Mouse (Mus musculus): Measurements from ENCODE around the gene Kazn. TPM values are rescaled to one million over a fixed set of nuclear protein-coding genes. Genes with fewer than 3 reads are reported as not detected.

The Kazn gene
- polyA plus RNA-seq, 1 experiment from 2014 or later: 13.2 TPM

DNA sequence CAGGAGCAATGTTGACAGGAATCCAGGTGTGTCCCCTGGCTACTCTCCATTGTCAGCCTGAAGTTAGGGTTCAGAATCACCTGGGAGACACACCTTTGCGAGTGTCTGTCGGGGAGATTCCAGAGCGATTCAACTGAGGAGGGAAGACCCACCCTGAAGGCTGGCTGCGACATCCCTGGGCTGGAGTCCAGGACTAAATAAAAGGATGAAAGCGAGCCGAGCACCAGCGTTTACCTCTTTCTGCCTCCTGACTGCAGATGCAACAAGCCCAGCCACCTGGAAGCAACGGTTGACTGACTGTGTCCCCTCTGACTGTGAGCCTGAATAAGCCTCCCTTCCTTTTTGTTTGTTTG lies 179.4 kb downstream of the Kazn start:
- no peak overlapping the region for H3K27ac ChIP-seq (ENCODE audit: low read length)
- ATAC-seq (ENCODE audit: insufficient read depth, low FRiP score): no peak
- H3K9me3 ChIP-seq (replicated peaks; ENCODE audit: control insufficient read depth, low read length): no peaks in the 10 kb centered on the region
- no peaks in the 10 kb centered on the region for H3K27me3 ChIP-seq (ENCODE audit: control insufficient read depth, insufficient read depth, low read length)
- 71% methylated on average over 8 of the region's 8 CpGs for WGBS
- no peak overlapping the region for H3K4me3 ChIP-seq (replicated peaks; ENCODE audit: low read length)
- peaks cover 39% of the 10 kb centered on the region for H3K4me1 ChIP-seq (ENCODE audit: control insufficient read depth, insufficient read depth, low read length)
- H3K36me3 ChIP-seq (ENCODE audit: control insufficient read depth, insufficient read depth, low read length): no peaks in the 10 kb centered on the region
- no peak overlapping the region for H3K4me2 ChIP-seq (ENCODE audit: low read depth, low read length)
- H3K9ac ChIP-seq (ENCODE audit: low read length): no peak overlapping the region

DNA sequence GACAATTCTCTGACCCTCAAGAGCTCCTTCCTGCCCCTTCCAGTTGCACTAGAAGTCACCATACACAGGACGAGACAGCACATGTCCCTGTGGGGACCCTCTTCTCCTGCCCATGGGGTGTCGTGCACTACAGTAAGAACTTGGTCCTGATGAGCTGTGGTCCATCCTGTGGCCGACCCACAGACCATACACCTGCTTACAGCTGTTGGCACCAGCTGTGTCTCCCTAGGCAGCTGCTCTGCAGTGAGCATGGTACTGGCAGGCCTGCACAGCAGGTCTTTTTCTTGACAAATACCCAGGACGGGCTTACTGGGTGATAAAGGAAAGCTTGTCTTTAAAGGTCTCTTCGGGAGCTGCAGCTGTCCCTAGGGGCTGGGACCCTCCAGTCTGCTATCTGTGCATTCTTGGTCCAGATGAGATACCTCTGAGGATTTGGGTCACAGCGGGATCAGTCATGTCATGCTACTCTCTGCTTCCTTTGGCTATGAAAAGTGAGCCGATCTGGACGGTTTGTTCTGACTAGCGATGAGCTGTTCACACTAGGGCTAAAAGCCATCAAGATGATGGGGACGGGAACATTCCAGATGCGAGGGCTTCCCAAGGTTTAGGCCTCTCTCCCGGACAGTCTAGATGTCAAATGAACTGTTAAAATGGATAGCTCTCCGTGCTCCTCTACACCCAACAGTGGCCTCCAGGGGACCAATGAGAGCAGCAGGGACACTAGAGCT lies 179.9 kb downstream of the Kazn start:
- Histone ChIP-seq H3K4me1 (ENCODE audit: control insufficient read depth, insufficient read depth, low read length) (peaks cover 38% of the 10 kb centered on the region), H3K9me3 (replicated peaks; ENCODE audit: control insufficient read depth, low read length) (no peaks in the 10 kb centered on the region), H3K9ac (ENCODE audit: low read length) (no peak overlapping the region; the same call in 1 of the 2 replicates), H3K36me3 (ENCODE audit: control insufficient read depth, insufficient read depth, low read length) (no peaks in the 10 kb centered on the region), H3K4me2 (ENCODE audit: low read depth, low read length) (no peak overlapping the region), H3K27ac (ENCODE audit: low read length) (no peak overlapping the region), H3K4me3 (replicated peaks; ENCODE audit: low read length) (no peak overlapping the region), H3K27me3 (ENCODE audit: control insufficient read depth, insufficient read depth, low read length) (no peaks in the 10 kb centered on the region)
- ATAC-seq (ENCODE audit: insufficient read depth, low FRiP score): no peak
- 74% methylated on average over 13 of the region's 13 CpGs for WGBS

DNA sequence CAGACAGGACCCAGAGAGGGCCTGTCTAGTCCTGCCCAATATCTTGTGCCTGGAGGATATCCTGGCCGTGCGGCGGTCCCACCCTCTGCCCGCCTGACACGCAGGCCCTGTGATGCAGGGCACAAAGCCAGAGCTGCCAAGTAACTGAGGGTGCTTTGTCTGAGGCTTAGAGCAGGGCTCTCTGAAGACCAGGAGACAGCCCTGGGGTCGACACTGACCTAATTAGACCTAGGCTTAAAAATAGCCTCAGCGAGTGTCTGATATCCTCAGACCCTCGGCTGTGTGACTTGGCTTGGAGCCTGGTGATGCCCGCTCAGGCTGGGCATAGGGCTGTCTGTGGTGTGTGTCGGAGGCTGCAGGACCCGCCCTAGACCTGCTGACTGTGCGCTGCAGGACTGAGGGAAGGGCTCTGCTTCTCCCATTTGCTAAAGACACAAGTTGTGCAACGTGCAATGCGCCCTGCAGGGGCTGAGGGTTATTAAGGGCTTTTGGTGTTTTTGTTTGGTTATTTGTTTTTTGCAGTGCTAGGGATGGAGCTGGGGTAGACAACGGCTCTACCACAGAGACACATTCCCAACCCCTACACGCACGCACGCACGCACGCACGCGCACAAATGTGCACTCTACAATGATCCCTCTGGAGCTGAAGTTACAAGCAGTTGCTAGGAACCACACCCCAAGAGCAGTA lies 181.5 kb downstream of the Kazn start:
- no peaks in the 10 kb centered on the region for H3K27me3 ChIP-seq (ENCODE audit: control insufficient read depth, insufficient read depth, low read length)
- ATAC-seq (ENCODE audit: insufficient read depth, low FRiP score): peak; percentile 46; the same call in 1 of the 2 replicates
- H3K9ac ChIP-seq (ENCODE audit: low read length): 0 out of 2 replicates have a peak overlapping the region, but pooled peaks have one; percentile 42
- no peak overlapping the region for H3K4me2 ChIP-seq (ENCODE audit: low read depth, low read length)
- H3K27ac ChIP-seq (ENCODE audit: low read length): peak overlapping the region; percentile 86
- no peaks in the 10 kb centered on the region for H3K9me3 ChIP-seq (replicated peaks; ENCODE audit: control insufficient read depth, low read length)
- no peak overlapping the region for H3K4me3 ChIP-seq (replicated peaks; ENCODE audit: low read length)
- 78% methylated on average over 22 of the region's 22 CpGs for WGBS
- peaks cover 46% of the 10 kb centered on the region for H3K4me1 ChIP-seq (ENCODE audit: control insufficient read depth, insufficient read depth, low read length)
- H3K36me3 ChIP-seq (ENCODE audit: control insufficient read depth, insufficient read depth, low read length): no peaks in the 10 kb centered on the region

DNA sequence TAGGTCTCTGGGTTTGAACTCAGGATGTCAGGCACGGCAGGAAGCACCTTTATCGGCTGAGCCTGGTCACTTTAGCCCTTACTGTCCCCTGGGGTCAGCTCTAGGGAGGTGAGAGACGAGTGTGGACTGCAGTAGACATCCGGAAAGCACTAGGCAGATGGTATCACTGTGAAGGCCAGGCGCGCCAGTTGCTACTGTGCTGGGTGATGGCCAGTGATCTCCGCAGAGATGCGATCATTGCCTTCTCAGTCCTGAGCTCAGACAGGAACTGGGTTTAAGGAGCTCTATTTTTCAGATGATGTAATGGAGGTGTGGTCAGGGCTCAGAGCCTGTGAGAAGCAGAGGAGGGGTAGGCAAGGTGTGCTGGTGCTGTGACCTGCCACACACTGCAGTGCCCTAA lies 183.6 kb downstream of the Kazn start:
- no peak for ATAC-seq (ENCODE audit: insufficient read depth, low FRiP score)
- Histone ChIP-seq H3K4me1 (ENCODE audit: control insufficient read depth, insufficient read depth, low read length) (peaks cover 34% of the 10 kb centered on the region), H3K9ac (ENCODE audit: low read length) (no peak overlapping the region), H3K4me3 (replicated peaks; ENCODE audit: low read length) (no peak overlapping the region), H3K4me2 (ENCODE audit: low read depth, low read length) (no peak overlapping the region), H3K27me3 (ENCODE audit: control insufficient read depth, insufficient read depth, low read length) (no peaks in the 10 kb centered on the region), H3K9me3 (replicated peaks; ENCODE audit: control insufficient read depth, low read length) (no peaks in the 10 kb centered on the region), H3K27ac (ENCODE audit: low read length) (peak overlapping the region; percentile 15; the same call in 1 of the 2 replicates), H3K36me3 (ENCODE audit: control insufficient read depth, insufficient read depth, low read length) (no peaks in the 10 kb centered on the region)
- WGBS: 78% methylated on average over 8 of the region's 8 CpGs

DNA sequence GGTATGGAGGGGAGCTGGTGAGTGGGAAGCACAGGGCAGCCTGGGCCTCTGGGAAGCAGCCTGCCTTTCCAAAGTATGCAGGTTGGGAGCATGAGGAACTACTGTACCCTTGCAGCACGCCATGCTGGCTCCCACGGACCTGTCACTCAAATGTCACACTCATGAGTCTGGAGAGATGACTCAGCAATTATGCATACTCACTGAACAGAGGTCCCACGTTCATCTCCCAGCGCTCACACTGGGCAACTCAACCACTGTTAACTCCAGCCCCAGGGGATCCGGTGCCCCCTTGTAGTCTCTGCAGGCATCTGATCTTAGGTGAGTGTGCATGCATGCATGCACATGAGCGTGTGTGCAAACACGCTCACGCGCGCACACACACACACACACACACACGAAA lies 184.6 kb downstream of the Kazn start:
- Histone ChIP-seq H3K4me2 (ENCODE audit: low read depth, low read length) (no peak overlapping the region), H3K9me3 (replicated peaks; ENCODE audit: control insufficient read depth, low read length) (no peaks in the 10 kb centered on the region), H3K4me3 (replicated peaks; ENCODE audit: low read length) (no peak overlapping the region), H3K9ac (ENCODE audit: low read length) (no peak overlapping the region), H3K27ac (ENCODE audit: low read length) (peak overlapping the region; percentile 15; the same call in 1 of the 2 replicates), H3K4me1 (ENCODE audit: control insufficient read depth, insufficient read depth, low read length) (peaks cover 34% of the 10 kb centered on the region), H3K27me3 (ENCODE audit: control insufficient read depth, insufficient read depth, low read length) (no peaks in the 10 kb centered on the region), H3K36me3 (ENCODE audit: control insufficient read depth, insufficient read depth, low read length) (no peaks in the 10 kb centered on the region)
- ATAC-seq (ENCODE audit: insufficient read depth, low FRiP score): no peak
- 83% methylated on average over 11 of the region's 11 CpGs for WGBS

DNA sequence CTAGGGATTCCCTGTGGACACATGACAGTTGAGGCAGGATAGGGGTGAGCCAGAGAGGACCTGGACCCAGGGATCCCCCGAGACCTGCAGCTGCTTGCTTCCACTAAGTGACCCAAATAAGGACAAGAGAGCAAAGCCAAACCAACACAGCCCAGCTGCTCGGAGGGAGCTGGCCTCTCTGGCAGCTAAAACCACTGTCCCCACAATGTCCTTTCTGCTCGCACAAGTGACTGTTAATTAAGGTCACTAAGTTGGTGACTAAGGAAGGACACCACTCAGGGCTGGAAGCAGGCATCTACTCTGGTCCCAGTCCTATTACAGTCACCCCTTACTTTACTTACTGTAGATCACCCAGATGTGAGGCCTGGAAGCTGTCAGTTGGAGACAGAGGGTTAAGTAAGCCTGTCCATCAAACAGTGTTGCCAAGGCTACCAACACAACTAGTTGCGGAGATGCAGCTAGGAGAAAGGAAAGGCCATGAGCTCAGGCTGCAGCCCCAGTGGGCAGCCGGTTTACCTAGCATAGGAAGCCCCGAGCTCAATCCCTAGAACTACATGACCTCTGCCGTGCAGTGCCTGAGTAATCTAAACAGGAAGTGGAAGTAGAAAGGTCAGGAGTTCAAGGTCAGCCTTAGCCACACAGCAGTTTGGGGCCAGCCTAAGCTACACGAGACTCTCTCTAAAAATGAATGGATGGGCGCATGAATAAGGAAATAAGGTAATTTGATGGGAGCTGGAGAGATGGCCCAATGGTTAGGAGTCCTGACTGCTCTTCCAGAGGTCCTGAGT lies 185.3 kb downstream of the Kazn start:
- Histone ChIP-seq H3K27me3 (ENCODE audit: control insufficient read depth, insufficient read depth, low read length) (no peaks in the 10 kb centered on the region), H3K9me3 (replicated peaks; ENCODE audit: control insufficient read depth, low read length) (no peaks in the 10 kb centered on the region), H3K4me3 (replicated peaks; ENCODE audit: low read length) (no peak overlapping the region), H3K4me1 (ENCODE audit: control insufficient read depth, insufficient read depth, low read length) (peaks cover 41% of the 10 kb centered on the region), H3K4me2 (ENCODE audit: low read depth, low read length) (no peak overlapping the region), H3K9ac (ENCODE audit: low read length) (peak overlapping the region; percentile 12; the same call in 1 of the 2 replicates), H3K27ac (ENCODE audit: low read length) (peak overlapping the region; percentile 90), H3K36me3 (ENCODE audit: control insufficient read depth, insufficient read depth, low read length) (no peaks in the 10 kb centered on the region)
- WGBS: 37% methylated on average over 9 of the region's 9 CpGs
- ATAC-seq (ENCODE audit: insufficient read depth, low FRiP score): no peak

DNA sequence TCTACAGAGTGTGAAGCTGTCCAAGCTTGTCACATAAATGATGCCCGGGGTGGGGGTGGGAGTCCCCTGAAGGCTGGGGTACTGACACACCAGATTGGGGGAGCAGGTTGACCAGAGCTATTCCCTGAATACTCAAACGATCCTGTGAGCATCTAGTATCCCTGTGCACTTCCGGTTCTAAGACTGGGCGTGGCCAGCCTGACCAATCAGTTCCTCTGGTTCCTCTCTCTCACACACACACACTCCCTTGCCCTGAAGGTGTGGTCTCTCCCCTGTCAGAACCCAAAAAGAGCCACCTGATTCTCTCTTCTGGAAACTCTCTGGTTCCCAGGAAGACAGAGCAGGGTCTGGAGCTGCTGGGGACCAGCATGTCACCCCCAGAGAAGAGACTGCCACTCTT lies 185.9 kb downstream of the Kazn start:
- WGBS: 37% methylated on average over 4 of the region's 4 CpGs
- peak overlapping the region; percentile 90 for H3K27ac ChIP-seq (ENCODE audit: low read length)

DNA sequence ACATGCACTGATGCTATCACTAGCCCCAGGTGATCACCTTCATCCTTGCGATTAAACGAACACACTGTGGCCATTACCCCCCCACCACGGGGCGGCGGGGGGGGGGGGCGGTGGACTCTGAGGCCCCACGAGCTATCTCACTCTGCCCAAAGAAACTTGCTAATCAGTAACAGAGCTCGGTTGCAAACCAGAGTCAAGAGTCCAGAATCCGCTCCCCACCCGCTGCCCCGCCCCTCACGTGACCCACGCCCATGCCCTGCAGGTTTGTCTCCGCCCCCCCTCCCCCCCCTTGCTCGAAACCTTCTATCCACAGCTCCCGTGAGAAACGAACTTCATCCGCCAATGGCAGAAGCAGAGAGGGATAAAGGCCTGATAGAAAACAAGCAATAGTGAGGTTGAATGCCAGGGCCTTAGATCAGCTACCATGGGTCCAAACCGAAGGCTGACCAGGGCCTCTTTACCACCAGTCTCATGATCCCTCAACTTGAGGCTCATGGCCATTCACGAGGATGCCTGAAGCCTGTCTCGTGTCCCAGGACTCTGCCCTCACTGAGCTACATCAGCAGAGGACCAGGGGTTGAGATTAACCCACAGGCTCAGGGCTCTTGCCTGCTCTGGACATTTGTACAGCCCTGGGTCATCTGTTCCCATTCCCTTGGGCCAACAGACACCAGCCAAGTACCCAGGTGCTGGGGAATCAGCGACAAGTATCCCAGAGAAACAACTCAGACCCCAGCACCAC lies 186.6 kb downstream of the Kazn start:
- no peaks in the 10 kb centered on the region for H3K9me3 ChIP-seq (replicated peaks; ENCODE audit: control insufficient read depth, low read length)
- 0 out of 2 replicates have a peak overlapping the region, but pooled peaks have one; percentile 22 for H3K9ac ChIP-seq (ENCODE audit: low read length)
- H3K4me3 ChIP-seq (replicated peaks; ENCODE audit: low read length): no peak overlapping the region
- peak; percentile 68 for ATAC-seq (ENCODE audit: insufficient read depth, low FRiP score)
- no peaks in the 10 kb centered on the region for H3K36me3 ChIP-seq (ENCODE audit: control insufficient read depth, insufficient read depth, low read length)
- H3K27me3 ChIP-seq (ENCODE audit: control insufficient read depth, insufficient read depth, low read length): no peaks in the 10 kb centered on the region
- H3K4me1 ChIP-seq (ENCODE audit: control insufficient read depth, insufficient read depth, low read length): peaks cover 39% of the 10 kb centered on the region
- peak overlapping the region; percentile 90 for H3K27ac ChIP-seq (ENCODE audit: low read length)
- WGBS: 39% methylated on average over 22 of the region's 22 CpGs
- peak overlapping the region; percentile 22; the same call in 1 of the 2 replicates for H3K4me2 ChIP-seq (ENCODE audit: low read depth, low read length)

More for the DNA sequence above, 185.9 kb downstream of the Kazn start:
- Histone ChIP-seq H3K9ac (ENCODE audit: low read length) (peak overlapping the region; percentile 12; the same call in 1 of the 2 replicates), H3K9me3 (replicated peaks; ENCODE audit: control insufficient read depth, low read length) (no peaks in the 10 kb centered on the region), H3K27me3 (ENCODE audit: control insufficient read depth, insufficient read depth, low read length) (no peaks in the 10 kb centered on the region), H3K36me3 (ENCODE audit: control insufficient read depth, insufficient read depth, low read length) (no peaks in the 10 kb centered on the region), H3K4me3 (replicated peaks; ENCODE audit: low read length) (no peak overlapping the region), H3K4me1 (ENCODE audit: control insufficient read depth, insufficient read depth, low read length) (peaks cover 42% of the 10 kb centered on the region), H3K4me2 (ENCODE audit: low read depth, low read length) (no peak overlapping the region)
- 0 out of 2 replicates have a peak, but pooled peaks have one; percentile 14 for ATAC-seq (ENCODE audit: insufficient read depth, low FRiP score)
